Mouse (Mus musculus): ENCODE results near the gene Eps15.

DNA sequence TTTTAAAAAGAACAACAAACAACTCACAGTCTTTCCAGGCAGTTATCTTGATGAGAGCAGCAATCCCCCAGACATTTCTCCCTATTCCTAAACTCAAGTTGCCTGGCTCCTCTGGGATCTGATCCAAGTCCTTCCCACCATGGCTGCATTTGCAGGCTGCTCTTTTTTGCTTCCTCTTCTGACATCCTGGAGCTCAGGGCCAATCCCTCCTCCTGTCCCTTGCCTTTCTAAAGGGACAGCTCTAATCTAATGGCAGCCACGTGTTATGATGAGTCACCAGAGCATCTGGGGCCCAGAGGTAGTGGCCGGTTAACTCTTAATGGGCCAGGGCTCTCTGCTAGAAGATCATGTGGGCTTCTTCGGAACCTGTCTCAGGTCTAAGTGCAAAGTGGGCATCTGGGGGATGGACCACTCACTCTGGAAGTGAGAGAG lies 126.0 kb downstream of the Eps15 start:
- TF ChIP-seq POLR2A (IDR thresholded peaks at IDR 0.05; ENCODE audit: borderline replicate concordance, extremely low read depth, insufficient read depth, insufficient read length, poor library complexity, severe bottlenecking) (no peak), CTCF (IDR thresholded peaks at IDR 0.05; ENCODE audit: borderline replicate concordance, extremely low read depth, insufficient read depth, insufficient read length) (no peak)
